Comparison of ENCODE assay signal across 8 mouse cellular contexts in genomic region chr5:114978888-114979249, GRCm38 (mm10). TPM values are rescaled to one million over a fixed set of nuclear protein-coding genes. Genes with fewer than 3 reads are reported as not detected.
A peak's percentile ranks its signal among the peaks of the same experiment; 100 is the strongest.
DNase-seq lines count a peak whose midpoint lies in the region; ATAC-seq and TF ChIP-seq lines count a peak whose summit lies in the region.

No protein-coding gene starts in this region.

- peak overlapping the region; percentile 46 for H3K4me3 ChIP-seq in embryonic facial prominence, embryonic 15.5 days (replicated peaks)
- peak overlapping the region; percentile 34; the same call in 1 of the 2 replicates for H3K4me3 ChIP-seq in intestine, postnatal 0 days (ENCODE audit: low read depth, low read length)

- H3K4me2 ChIP-seq in embryonic facial prominence, embryonic 15.5 days (replicated peaks): peak overlapping the region; percentile 92
- peak overlapping the region; percentile 74 for H3K4me2 ChIP-seq in intestine, postnatal 0 days (replicated peaks; ENCODE audit: low read depth)

- H3K4me1 ChIP-seq in embryonic facial prominence, embryonic 15.5 days: peaks cover 19% of the 10 kb centered on the region
- H3K4me1 ChIP-seq in intestine, postnatal 0 days (replicated peaks; ENCODE audit: control insufficient read depth, insufficient read depth, low read length): no peaks in the 10 kb centered on the region

- no peak for ATAC-seq in embryonic facial prominence, embryonic 15.5 days (ENCODE audit: insufficient number of reproducible peaks, low FRiP score, low TSS enrichment, low read depth)
- peak; percentile 62 for ATAC-seq in intestine, postnatal 0 days
- ATAC-seq in megakaryocyte-erythroid progenitor cell, adult 5-6 weeks (replicated peaks; ENCODE audit: low FRiP score, low TSS enrichment, poor library complexity, severe bottlenecking): peak; percentile 47

- DNase-seq in layer of hippocampus, adult 11-12 months (ENCODE audit: low spot score): peak; percentile 22
- no peak for DNase-seq in layer of hippocampus, postnatal 36 days
- DNase-seq in MN1 (ENCODE audit: low spot score): peak; percentile 68
- DNase-seq in ovary, adult 18-20 months (ENCODE audit: low spot score): no peak
- no peak for DNase-seq in adrenal gland, adult (ENCODE audit: inconsistent age in 2 of 2, low spot score in 1 of 2)

- H3K36me3 ChIP-seq in embryonic facial prominence, embryonic 15.5 days: no peaks in the 10 kb centered on the region
- H3K36me3 ChIP-seq in intestine, postnatal 0 days (ENCODE audit: control insufficient read depth, insufficient read depth): peaks cover 7% of the 10 kb centered on the region; the same call in 1 of the 2 replicates

- H3K9me3 ChIP-seq in embryonic facial prominence, embryonic 15.5 days (replicated peaks): no peaks in the 10 kb centered on the region
- no peaks in the 10 kb centered on the region for H3K9me3 ChIP-seq in intestine, postnatal 0 days (ENCODE audit: control insufficient read depth)

- 0 out of 2 replicates have a peak overlapping the region, but pooled peaks have one; percentile 48 for H3K27ac ChIP-seq in embryonic facial prominence, embryonic 15.5 days (replicated peaks)
- peak overlapping the region; percentile 86; the same call in 1 of the 2 replicates for H3K27ac ChIP-seq in intestine, postnatal 0 days (ENCODE audit: low read depth, low read length)

- no peak overlapping the region for H3K9ac ChIP-seq in embryonic facial prominence, embryonic 15.5 days
- H3K9ac ChIP-seq in intestine, postnatal 0 days (ENCODE audit: low read depth, low read length): no peak overlapping the region

- WGBS in embryonic facial prominence, embryonic 15.5 days: 1% methylated on average over 6 of the region's 6 CpGs
- 2% methylated on average over 6 of the region's 6 CpGs for WGBS in intestine, postnatal 0 days

- H3K27me3 ChIP-seq in embryonic facial prominence, embryonic 15.5 days: no peaks in the 10 kb centered on the region
- no peaks in the 10 kb centered on the region for H3K27me3 ChIP-seq in intestine, postnatal 0 days (replicated peaks; ENCODE audit: control insufficient read depth, insufficient read depth, low read length)

- no peak for TF ChIP-seq CTCF in intestine, postnatal 0 days (IDR thresholded peaks at IDR 0.05; ENCODE audit: low read depth)

RNA-seq across cellular contexts. Expression of gene Hnf1a, which starts 8.0 kb away (rescaled TPM):
- not detected for total RNA-seq in layer of hippocampus, postnatal 36 days (2021)
- polyA plus RNA-seq in embryonic facial prominence, embryonic 15.5 days (2015; fragmentation: Nextera tagmentation; extraction: Ambion mirVana): 0.07 TPM in 1 of 2 replicates, not detected in the other
- 15.9 and 16.1 TPM in 2 replicates for polyA plus RNA-seq in intestine, postnatal 0 days (2015; fragmentation: Nextera tagmentation; extraction: Ambion mirVana)
- total RNA-seq in megakaryocyte-erythroid progenitor cell, adult 5-6 weeks (2014; fragmentation: Nextera tagmentation): not detected in 2 replicates
- total RNA-seq in megakaryocyte-erythroid progenitor cell, adult 5-6 weeks (2017): not detected in 2 replicates

RNA-seq across cellular contexts. Expression of gene Sppl3, which starts 32.1 kb away (rescaled TPM):
- 10 to 100 TPM; 80.5 to 81.7 TPM for total RNA-seq in layer of hippocampus, postnatal 36 days (2021)
- polyA plus RNA-seq in embryonic facial prominence, embryonic 15.5 days (2015; fragmentation: Nextera tagmentation; extraction: Ambion mirVana): 20.9 and 24.9 TPM in 2 replicates
- 19.5 and 20.8 TPM in 2 replicates for polyA plus RNA-seq in intestine, postnatal 0 days (2015; fragmentation: Nextera tagmentation; extraction: Ambion mirVana)
- total RNA-seq in megakaryocyte-erythroid progenitor cell, adult 5-6 weeks (2014; fragmentation: Nextera tagmentation): 47.2 and 47.5 TPM in 2 replicates
- 20.0 and 23.0 TPM in 2 replicates for total RNA-seq in megakaryocyte-erythroid progenitor cell, adult 5-6 weeks (2017)

RNA-seq across cellular contexts. Expression of gene 2210016L21Rik, which starts 36.9 kb away (rescaled TPM):
- total RNA-seq in layer of hippocampus, postnatal 36 days (2021): 100 to 1,000 TPM; 185 to 227 TPM
- 61.8 and 69.0 TPM in 2 replicates for polyA plus RNA-seq in embryonic facial prominence, embryonic 15.5 days (2015; fragmentation: Nextera tagmentation; extraction: Ambion mirVana)
- polyA plus RNA-seq in intestine, postnatal 0 days (2015; fragmentation: Nextera tagmentation; extraction: Ambion mirVana): 55.6 and 56.5 TPM in 2 replicates
- total RNA-seq in megakaryocyte-erythroid progenitor cell, adult 5-6 weeks (2014; fragmentation: Nextera tagmentation): 20.0 and 21.2 TPM in 2 replicates
- 13.2 and 20.1 TPM in 2 replicates for total RNA-seq in megakaryocyte-erythroid progenitor cell, adult 5-6 weeks (2017)

RNA-seq across cellular contexts. Expression of gene Oasl1, which starts 55.8 kb away (rescaled TPM):
- not detected for total RNA-seq in layer of hippocampus, postnatal 36 days (2021)
- 0.45 and 0.89 TPM in 2 replicates for polyA plus RNA-seq in embryonic facial prominence, embryonic 15.5 days (2015; fragmentation: Nextera tagmentation; extraction: Ambion mirVana)
- 20.1 and 25.5 TPM in 2 replicates for polyA plus RNA-seq in intestine, postnatal 0 days (2015; fragmentation: Nextera tagmentation; extraction: Ambion mirVana)
- 12.2 and 21.1 TPM in 2 replicates for total RNA-seq in megakaryocyte-erythroid progenitor cell, adult 5-6 weeks (2014; fragmentation: Nextera tagmentation)
- total RNA-seq in megakaryocyte-erythroid progenitor cell, adult 5-6 weeks (2017): 2.6 and 7.0 TPM in 2 replicates

Comparison
In these comparisons a context has a peak if more than half of its experiments do, and no peak if none do; other contexts are left out.
1. DNase-seq: peak in layer of hippocampus, adult 11-12 months (single experiment) and MN1 (single experiment); none in layer of hippocampus, postnatal 36 days (0 of 2), ovary, adult 18-20 months (single experiment) and adrenal gland, adult (0 of 2).
2. RNA of gene 2210016L21Rik, which starts 36.9 kb away (total RNA-seq): 185 to 227 TPM in layer of hippocampus, postnatal 36 days; 13.2 to 21.2 TPM in megakaryocyte-erythroid progenitor cell, adult 5-6 weeks; every median in the first group is over 4 times any median in the second.